Mouse (Mus musculus) midbrain, embryonic 16.5 days (tissue): ENCODE data around the gene Actn4. TPM values are rescaled to one million over a fixed set of nuclear protein-coding genes. Genes with fewer than 3 reads are reported as not detected.

Source experiments
- ATAC-seq: fragments of 200-750 bp; cut with Nextera tagmentation; 2 replicates; pipeline ENCODE4 v1.8.0; 2017; ENCODE audit warnings: moderate TSS enrichment
- H3K27ac ChIP-seq: fragments of 300-500 bp; sonication (generic); 2 replicates; pipeline ENCODE4 v1.5.1; 2014; ENCODE audit warnings: mild to moderate bottlenecking, low read length, mixed read lengths
- H3K27me3 ChIP-seq: fragments of 300-500 bp; sonication (generic); 2 replicates; pipeline ENCODE4 v1.6.1; 2014; ENCODE audit warnings: low read depth, low read length, mixed read lengths; ENCODE audit not compliant: control insufficient read depth, insufficient read depth
- H3K36me3 ChIP-seq: fragments of 300-500 bp; sonication (generic); 2 replicates; pipeline ENCODE4 v1.6.1; 2014; ENCODE audit warnings: mild to moderate bottlenecking, low read length, moderate library complexity, mixed read lengths; ENCODE audit not compliant: control insufficient read depth, insufficient read depth
- H3K4me1 ChIP-seq: fragments of 300-500 bp; sonication (generic); 2 replicates; pipeline ENCODE4 v1.6.1; 2014; ENCODE audit warnings: mild to moderate bottlenecking, low read length, mixed read lengths; ENCODE audit not compliant: control insufficient read depth, insufficient read depth
- H3K4me2 ChIP-seq: fragments of 300-500 bp; sonication (generic); 2 replicates; pipeline ENCODE4 v1.6.1; 2014; ENCODE audit warnings: mild to moderate bottlenecking, low read length, mixed read lengths
- H3K4me3 ChIP-seq: fragments of 300-500 bp; sonication (generic); 2 replicates; pipeline ENCODE4 v1.5.1; 2014; ENCODE audit warnings: low read depth, mild to moderate bottlenecking, low read length, moderate library complexity, mixed read lengths
- H3K9ac ChIP-seq: fragments of 300-500 bp; sonication (generic); 2 replicates; pipeline ENCODE4 v1.6.1; 2014; ENCODE audit warnings: low read depth, low read length, mixed read lengths
- H3K9me3 ChIP-seq: fragments of 300-500 bp; sonication (generic); replicated peaks from 2 replicates; pipeline ENCODE4 v1.6.1; 2014; ENCODE audit warnings: mild to moderate bottlenecking, low read length, mixed read lengths; ENCODE audit not compliant: control insufficient read depth, poor library complexity, severe bottlenecking
- WGBS: fragments of 180-500 bp; shearing (Covaris S2); extraction: QIAGEN DNeasy Blood & Tissue Kit; methylation state at CpG from one replicate; pipeline ENCODE4 v1.1.7; 2014; 5-methylcytosine and 5-hydroxymethylcytosine counted together
- polyA plus RNA-seq: library from polyadenylated mRNA; unstranded; fragments of >200 nt; fragmentation: Nextera tagmentation; extraction: Ambion mirVana; gene quantifications from 2 replicates; pipeline ENCODE4 v1.2.1, GENCODE M21; 2015

Gene Actn4
- polyA plus RNA-seq, 1 experiment from 2014 or later, result 132 TPM

- H3K9ac ChIP-seq, result peak overlapping the region; percentile 46
- no peaks in the 10 kb centered on the region; the same call in 1 of the 2 replicates for H3K4me1 ChIP-seq
- H3K4me2 ChIP-seq, result peak overlapping the region; percentile 59
- H3K27me3 ChIP-seq, result no peaks in the 10 kb centered on the region
- ATAC-seq, result peak; percentile 71
- H3K4me3 ChIP-seq, result peak overlapping the region; percentile 30
- H3K9me3 ChIP-seq, result no peaks in the 10 kb centered on the region
- no peak overlapping the region for H3K27ac ChIP-seq
- no peaks in the 10 kb centered on the region for H3K36me3 ChIP-seq
- WGBS, result 47% methylated on average over 33 of the region's 33 CpGs
Observed at GRCm38 (mm10) chr7:28865481-28866300, 96.4 kb downstream of the Actn4 start.

- Histone ChIP-seq H3K9ac (peak overlapping the region; percentile 16; the same call in 1 of the 2 replicates), H3K4me2 (no peak overlapping the region), H3K36me3 (no peaks in the 10 kb centered on the region), H3K27ac (no peak overlapping the region), H3K4me3 (no peak overlapping the region), H3K4me1 (no peaks in the 10 kb centered on the region; the same call in 1 of the 2 replicates), H3K9me3 (no peaks in the 10 kb centered on the region), H3K27me3 (no peaks in the 10 kb centered on the region)
- ATAC-seq, result peak; percentile 14; the same call in 1 of the 2 replicates
- WGBS, result 42% methylated on average over 9 of the region's 9 CpGs
Observed at GRCm38 (mm10) chr7:28864288-28864750, 97.8 kb downstream of the Actn4 start.

- Histone ChIP-seq H3K9ac (peak within 1 kb of the TSS; percentile 16; the same call in 1 of the 2 replicates), H3K27me3 (no peaks in the 10 kb centered on the region), H3K4me2 (no peak within 1 kb of the TSS), H3K4me3 (no peak within 1 kb of the TSS), H3K27ac (no peak within 1 kb of the TSS), H3K4me1 (no peaks in the 10 kb centered on the region; the same call in 1 of the 2 replicates), H3K9me3 (no peaks in the 10 kb centered on the region), H3K36me3 (no peaks in the 10 kb centered on the region)
- WGBS, result 80% methylated on average over 6 of the region's 6 CpGs
- no peak; the same call in 1 of the 2 replicates for ATAC-seq
Observed at GRCm38 (mm10) chr7:28863540-28863939, 98.6 kb downstream of the Actn4 start, which contains the start of gene Lgals7. TSS of gene Lgals7 (plus strand) at chr7:28863853.

GRCm38 (mm10) chr7:28862817-28863499 is 99.2 kb downstream of the Actn4 start:
- no peaks in the 10 kb centered on the region for H3K36me3 ChIP-seq
- H3K4me1 ChIP-seq, result no peaks in the 10 kb centered on the region; the same call in 1 of the 2 replicates
- H3K9ac ChIP-seq, result no peak overlapping the region
- no peaks in the 10 kb centered on the region for H3K27me3 ChIP-seq
- H3K4me3 ChIP-seq, result no peak overlapping the region
- no peak for ATAC-seq
- 86% methylated on average over 15 of the region's 15 CpGs for WGBS
- no peak overlapping the region for H3K27ac ChIP-seq
- no peaks in the 10 kb centered on the region for H3K9me3 ChIP-seq
- H3K4me2 ChIP-seq, result no peak overlapping the region

- H3K27me3 ChIP-seq, result no peaks in the 10 kb centered on the region
- no peak for ATAC-seq
- H3K4me1 ChIP-seq, result no peaks in the 10 kb centered on the region; the same call in 1 of the 2 replicates
- no peak overlapping the region for H3K4me3 ChIP-seq
- no peak overlapping the region for H3K4me2 ChIP-seq
- H3K9ac ChIP-seq, result no peak overlapping the region
- H3K27ac ChIP-seq, result no peak overlapping the region
- H3K9me3 ChIP-seq, result no peaks in the 10 kb centered on the region
- 86% methylated on average over 6 of the region's 6 CpGs for WGBS
- no peaks in the 10 kb centered on the region for H3K36me3 ChIP-seq
Observed at GRCm38 (mm10) chr7:28860898-28861297, 101.2 kb downstream of the Actn4 start.

GRCm38 (mm10) chr7:28859953-28860352 is 102.2 kb downstream of the Actn4 start:
- H3K27ac ChIP-seq, result no peak overlapping the region
- H3K4me2 ChIP-seq, result no peak overlapping the region
- no peak overlapping the region for H3K9ac ChIP-seq
- H3K4me1 ChIP-seq, result no peaks in the 10 kb centered on the region; the same call in 1 of the 2 replicates
- no peak overlapping the region for H3K4me3 ChIP-seq
- H3K27me3 ChIP-seq, result no peaks in the 10 kb centered on the region
- WGBS, result 91% methylated on average over 2 of the region's 2 CpGs
- no peak for ATAC-seq
- H3K9me3 ChIP-seq, result no peaks in the 10 kb centered on the region
- H3K36me3 ChIP-seq, result no peaks in the 10 kb centered on the region

GRCm38 (mm10) chr7:28850642-28851041 is 111.5 kb downstream of the Actn4 start:
- no peaks in the 10 kb centered on the region for H3K27me3 ChIP-seq
- no peak for ATAC-seq
- no peaks in the 10 kb centered on the region for H3K9me3 ChIP-seq
- no peak overlapping the region for H3K27ac ChIP-seq
- H3K9ac ChIP-seq, result no peak overlapping the region
- WGBS, result 79% methylated on average over 4 of the region's 4 CpGs
- H3K4me1 ChIP-seq, result no peaks in the 10 kb centered on the region
- no peak overlapping the region for H3K4me2 ChIP-seq
- no peaks in the 10 kb centered on the region for H3K36me3 ChIP-seq
- no peak overlapping the region for H3K4me3 ChIP-seq

- Histone ChIP-seq H3K4me1 (no peaks in the 10 kb centered on the region), H3K27ac (no peak overlapping the region), H3K36me3 (no peaks in the 10 kb centered on the region), H3K4me3 (no peak overlapping the region), H3K9me3 (no peaks in the 10 kb centered on the region), H3K4me2 (no peak overlapping the region), H3K27me3 (no peaks in the 10 kb centered on the region), H3K9ac (no peak overlapping the region)
- no peak for ATAC-seq
- 45% methylated on average over 1 of the region's 1 CpGs for WGBS
Observed at GRCm38 (mm10) chr7:28849700-28850236, 112.4 kb downstream of the Actn4 start.
